Mouse (Mus musculus) small intestine, adult 2 months (tissue): ENCODE measurements around the gene Dpp6. TPM values are rescaled to one million over a fixed set of nuclear protein-coding genes. Genes with fewer than 3 reads are reported as not detected.

Experiments used
- H3K27ac ChIP-seq: fragments of 200-500 bp; 2 replicates; pipeline ENCODE4 v1.5.1; 2012; ENCODE audit warnings: low read depth, low read length, control low read depth, inconsistent platforms; ENCODE audit not compliant: insufficient read depth
- H3K27me3 ChIP-seq: fragments of 200-500 bp; 2 replicates; pipeline ENCODE4 v1.6.1; 2012; ENCODE audit warnings: mild to moderate bottlenecking, moderate library complexity, low read length, inconsistent platforms; ENCODE audit not compliant: control insufficient read depth, insufficient read depth
- H3K36me3 ChIP-seq: fragments of 200-500 bp; 2 replicates; pipeline ENCODE4 v1.6.1; 2012; ENCODE audit warnings: mild to moderate bottlenecking, low read length, control low read depth, inconsistent platforms; ENCODE audit not compliant: control insufficient read depth, insufficient read depth
- H3K4me1 ChIP-seq: fragments of 200-500 bp; 2 replicates; pipeline ENCODE4 v1.6.1; 2012; ENCODE audit warnings: low read length, inconsistent platforms, mixed read lengths; ENCODE audit not compliant: control insufficient read depth, insufficient read depth, insufficient read length
- H3K4me3 ChIP-seq: fragments of 200-500 bp; 2 replicates; pipeline ENCODE4 v1.5.1; 2012; ENCODE audit warnings: low read depth, mild to moderate bottlenecking, control low read depth, inconsistent platforms, low read length, moderate library complexity
- CTCF ChIP-seq: fragments of 200-500 bp; IDR thresholded peaks from 2 replicates; pipeline ENCODE4 v1.5.1; 2012; ENCODE audit warnings: low read depth, mild to moderate bottlenecking, control low read depth, inconsistent platforms, low read length, moderate library complexity, mixed read lengths; ENCODE audit not compliant: insufficient replicate concordance, insufficient read length; ENCODE audit errors: extremely low read depth
- POLR2A ChIP-seq: fragments of 200-500 bp; IDR thresholded peaks from 2 replicates; pipeline ENCODE4 v1.6.1; 2012; ENCODE audit warnings: low read depth, mild to moderate bottlenecking, control low read depth, inconsistent platforms, low read length, moderate library complexity
- WGBS: fragments of 180-500 bp; shearing (Covaris S2); methylation state at CpG from one replicate; pipeline ENCODE4 v1.1.7; 2018; 5-methylcytosine and 5-hydroxymethylcytosine counted together
- polyA plus RNA-seq: library from polyadenylated mRNA; depleted of rRNA; stranded (reverse); fragments of >200 nt; gene quantifications from 2 replicates; pipeline ENCODE4 v1.2.3, GENCODE M21; 2012

Gene Dpp6
- polyA plus RNA-seq, 1 experiment: 0.41 TPM

DNA sequence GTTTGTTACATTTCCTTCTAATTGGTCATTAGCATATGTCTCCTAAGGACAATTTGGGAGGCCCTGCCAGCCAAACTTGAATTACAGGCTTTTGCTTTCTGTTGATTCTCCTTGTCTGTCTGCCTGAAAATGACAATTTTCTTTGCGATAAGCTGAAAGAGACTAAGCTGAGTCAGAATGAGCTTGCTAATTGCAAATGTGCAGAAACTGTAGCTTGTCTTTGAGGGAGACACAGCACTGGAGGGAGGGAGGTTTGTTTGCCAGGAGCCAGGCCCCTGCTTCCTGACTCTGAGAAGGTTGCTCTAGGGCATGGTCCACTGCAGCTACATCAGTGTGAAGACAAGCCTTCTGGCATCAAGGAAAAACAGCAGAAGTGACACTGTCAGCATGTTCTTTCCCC is 70.5 kb downstream of the Dpp6 start:
- Histone ChIP-seq H3K4me1 (no peaks in the 10 kb centered on the region), H3K36me3 (no peaks in the 10 kb centered on the region), H3K4me3 (no peak overlapping the region), H3K27me3 (no peaks in the 10 kb centered on the region), H3K27ac (no peak overlapping the region)
- TF ChIP-seq CTCF (no peak), POLR2A (no peak)
- 85% methylated on average over 1 of the region's 1 CpGs for WGBS

DNA sequence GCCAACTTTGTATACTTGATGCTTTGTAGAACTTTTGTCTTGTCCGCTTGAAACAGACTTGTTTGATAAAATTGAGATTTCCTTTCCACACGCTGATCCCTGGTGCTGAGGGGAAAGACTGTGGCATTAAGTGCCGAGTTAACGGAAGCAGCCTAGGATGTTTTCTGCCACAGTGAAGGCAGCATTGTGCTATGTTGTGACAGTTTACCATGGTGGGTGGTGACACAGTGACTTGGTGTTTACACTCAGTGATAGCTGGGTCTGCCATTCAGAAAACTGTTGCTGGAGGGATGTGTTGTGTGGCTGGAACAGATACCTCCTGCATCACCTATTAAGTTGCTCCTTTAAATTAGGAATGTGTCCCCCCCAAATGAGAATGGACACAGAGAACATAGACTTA is 71.1 kb downstream of the Dpp6 start:
- no peak overlapping the region for H3K4me3 ChIP-seq
- WGBS: 83% methylated on average over 4 of the region's 4 CpGs
- H3K36me3 ChIP-seq: no peaks in the 10 kb centered on the region
- H3K4me1 ChIP-seq: no peaks in the 10 kb centered on the region
- H3K27me3 ChIP-seq: no peaks in the 10 kb centered on the region
- TF ChIP-seq POLR2A: no peak
- no peak for TF ChIP-seq CTCF
- H3K27ac ChIP-seq: no peak overlapping the region

DNA sequence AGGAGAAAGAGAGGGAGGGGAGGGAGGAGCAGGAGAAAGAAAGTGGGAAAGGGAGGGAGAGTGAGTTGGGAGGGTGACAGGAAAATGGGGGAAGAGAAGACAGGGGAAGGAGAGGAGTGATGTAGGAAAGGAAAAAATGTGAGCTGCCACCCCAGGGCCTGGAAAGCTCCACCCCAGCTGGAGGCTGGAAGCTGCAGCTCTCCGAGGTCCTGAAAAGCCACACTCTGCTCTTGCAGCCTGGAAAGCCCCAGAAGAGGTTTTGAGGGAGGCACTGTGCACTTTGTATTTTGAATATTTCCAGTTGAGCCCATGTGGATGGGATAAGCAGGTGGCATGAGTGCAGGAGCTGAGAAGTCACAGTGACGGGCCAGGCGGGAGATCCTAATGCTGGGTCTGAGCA is 77.3 kb downstream of the Dpp6 start:
- no peaks in the 10 kb centered on the region for H3K27me3 ChIP-seq
- TF ChIP-seq CTCF (no peak), POLR2A (no peak)
- no peaks in the 10 kb centered on the region for H3K4me1 ChIP-seq
- no peaks in the 10 kb centered on the region for H3K36me3 ChIP-seq
- H3K27ac ChIP-seq: no peak overlapping the region
- 15% methylated on average over 3 of the region's 3 CpGs for WGBS
- no peak overlapping the region for H3K4me3 ChIP-seq

DNA sequence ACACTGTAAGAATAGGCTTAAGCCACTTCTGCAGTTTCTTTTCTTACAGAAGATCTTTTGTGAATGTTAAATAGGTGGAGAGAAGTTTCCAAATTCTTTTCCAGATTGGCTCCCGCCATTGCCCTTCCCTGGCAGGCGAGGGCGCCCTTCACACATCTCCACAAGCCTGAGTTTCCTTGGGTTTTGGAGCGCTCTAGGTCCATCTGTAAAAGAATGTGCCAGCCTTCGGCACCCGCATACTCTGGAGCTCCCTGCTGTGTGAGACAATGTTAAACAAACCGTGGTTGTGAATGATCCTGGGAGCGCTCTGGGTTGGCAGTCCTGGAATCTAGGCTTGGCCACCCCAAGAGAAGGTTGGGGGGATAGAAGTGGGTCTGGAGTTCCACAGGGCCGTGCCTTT is 86.8 kb downstream of the Dpp6 start:
- no peak overlapping the region for H3K4me3 ChIP-seq
- no peaks in the 10 kb centered on the region for H3K4me1 ChIP-seq
- TF ChIP-seq POLR2A (no peak), CTCF (no peak)
- WGBS: 16% methylated on average over 9 of the region's 9 CpGs
- H3K36me3 ChIP-seq: no peaks in the 10 kb centered on the region
- H3K27me3 ChIP-seq: no peaks in the 10 kb centered on the region
- H3K27ac ChIP-seq: no peak overlapping the region

DNA sequence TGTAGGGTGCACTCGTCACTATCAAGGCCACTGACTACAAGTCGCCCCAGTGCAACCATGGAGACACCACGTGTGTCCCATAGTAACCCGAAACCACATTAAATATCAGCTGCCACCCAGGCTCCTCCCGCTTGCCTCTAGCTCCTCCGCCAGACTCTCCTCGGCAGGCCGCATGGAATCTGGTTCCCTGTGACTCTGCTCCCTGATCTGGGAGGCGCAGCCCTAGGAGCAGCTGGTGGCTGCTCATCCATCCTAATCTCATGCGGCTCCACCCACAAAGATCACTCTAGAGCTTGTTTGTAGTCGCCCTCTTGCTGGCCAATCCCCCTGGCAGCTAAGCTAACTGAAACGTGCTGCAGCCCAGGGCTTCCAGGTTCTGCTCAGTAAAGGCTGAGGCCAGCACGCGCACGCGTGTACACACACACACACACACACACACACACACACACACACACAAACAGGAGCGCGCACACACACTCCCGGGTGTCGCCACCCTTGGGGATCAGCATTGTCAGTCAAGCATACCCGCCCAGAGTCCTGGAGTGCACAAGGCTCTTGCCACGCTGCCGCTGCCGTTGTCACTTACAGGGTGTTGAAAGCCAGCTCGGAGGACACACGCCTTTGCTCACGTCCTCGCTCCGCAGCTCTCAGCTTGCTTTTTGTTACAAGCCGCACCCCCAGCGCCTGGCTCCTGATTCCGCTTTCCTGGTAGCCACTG is 87.5 kb downstream of the Dpp6 start:
- H3K27ac ChIP-seq: no peak overlapping the region
- TF ChIP-seq POLR2A (no peak), CTCF (no peak)
- no peaks in the 10 kb centered on the region for H3K36me3 ChIP-seq
- no peaks in the 10 kb centered on the region for H3K27me3 ChIP-seq
- H3K4me1 ChIP-seq: no peaks in the 10 kb centered on the region
- WGBS: 3% methylated on average over 32 of the region's 32 CpGs
- no peak overlapping the region for H3K4me3 ChIP-seq

DNA sequence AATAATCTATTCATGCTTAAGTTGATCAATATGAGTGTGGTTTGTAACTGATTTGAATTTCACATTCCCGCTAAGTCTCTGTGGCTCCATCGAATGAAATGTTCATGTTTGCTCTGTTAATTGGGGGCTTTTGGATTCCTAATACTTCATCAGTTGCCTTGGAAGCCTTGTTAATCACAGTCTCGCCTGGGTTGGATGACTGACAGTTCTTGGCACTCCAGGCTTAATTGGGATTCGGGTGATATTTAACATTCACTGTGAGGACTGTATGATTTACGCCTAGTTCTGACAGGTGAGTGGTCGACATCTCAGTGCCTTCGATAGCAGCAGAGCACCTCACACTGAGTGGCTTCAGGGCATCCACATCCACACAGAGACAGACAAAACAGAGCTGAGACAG is 90.1 kb downstream of the Dpp6 start:
- no peaks in the 10 kb centered on the region for H3K4me1 ChIP-seq
- WGBS: 71% methylated on average over 7 of the region's 7 CpGs
- no peak for TF ChIP-seq CTCF
- TF ChIP-seq POLR2A: no peak
- no peaks in the 10 kb centered on the region for H3K27me3 ChIP-seq
- no peak overlapping the region for H3K27ac ChIP-seq
- no peak overlapping the region for H3K4me3 ChIP-seq
- no peaks in the 10 kb centered on the region for H3K36me3 ChIP-seq

DNA sequence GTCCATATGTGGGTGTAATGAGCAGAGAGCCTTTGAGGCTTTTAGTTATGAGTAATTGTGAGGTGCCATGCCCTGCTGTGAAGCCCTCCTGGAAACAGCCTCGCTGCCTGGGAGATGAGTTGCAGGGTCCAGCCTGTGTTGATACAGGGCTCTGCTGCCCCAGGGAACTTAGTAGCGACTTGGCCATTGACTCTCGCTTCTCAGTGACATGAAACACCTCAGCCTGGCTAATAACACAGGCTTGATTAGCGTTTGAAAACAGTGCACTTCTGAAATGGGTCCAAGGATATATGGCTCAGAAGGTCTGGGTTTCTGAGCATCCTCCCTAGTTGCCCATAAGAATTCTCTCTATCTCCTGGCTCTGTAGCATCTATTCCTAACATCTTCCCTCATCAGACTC is 91.6 kb downstream of the Dpp6 start:
- Histone ChIP-seq H3K4me3 (no peak overlapping the region), H3K27ac (no peak overlapping the region), H3K27me3 (no peaks in the 10 kb centered on the region), H3K36me3 (no peaks in the 10 kb centered on the region), H3K4me1 (no peaks in the 10 kb centered on the region)
- WGBS: 56% methylated on average over 4 of the region's 4 CpGs
- TF ChIP-seq CTCF (no peak), POLR2A (no peak)

DNA sequence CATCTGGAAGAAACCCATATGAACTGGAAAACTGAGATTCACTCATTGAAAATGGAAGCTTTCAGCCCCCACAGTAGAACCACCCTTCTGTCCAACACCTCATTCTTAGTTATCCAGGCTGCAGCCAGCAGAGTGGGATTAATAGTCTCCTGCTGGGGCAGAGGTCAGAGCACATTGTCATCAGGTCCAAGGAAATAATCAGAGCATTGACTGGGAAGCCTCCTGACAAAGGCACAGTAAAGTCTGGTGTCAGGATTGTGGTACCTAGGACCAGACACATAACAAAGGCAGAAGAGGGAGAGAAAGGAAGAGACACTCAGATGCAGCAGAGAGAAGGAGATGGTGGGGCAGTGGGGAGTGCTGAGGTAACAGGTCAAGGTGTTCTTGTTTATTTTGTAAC is 93.3 kb downstream of the Dpp6 start:
- TF ChIP-seq CTCF (no peak), POLR2A (no peak)
- H3K4me3 ChIP-seq: no peak overlapping the region
- no peaks in the 10 kb centered on the region for H3K36me3 ChIP-seq
- H3K27me3 ChIP-seq: no peaks in the 10 kb centered on the region
- H3K27ac ChIP-seq: no peak overlapping the region
- H3K4me1 ChIP-seq: no peaks in the 10 kb centered on the region
